Mouse (Mus musculus) stomach, postnatal 0 days (tissue): Measurements from ENCODE around the gene Nmur2.

Experiments used
- CTCF ChIP-seq: IDR thresholded peaks from 2 replicates; pipeline ENCODE4 v1.5.1; 2016; ENCODE audit warnings: antibody characterized with exemption, low read depth, mild to moderate bottlenecking, moderate library complexity
- EP300 ChIP-seq: optimal IDR thresholded peaks from 2 replicates; pipeline ENCODE3; 2016; ENCODE audit warnings: antibody characterized with exemption

- TF ChIP-seq CTCF (peak; percentile 66), EP300 (no peak)
Measured at GRCm38 (mm10) chr11:56013510-56014057, 27.2 kb downstream of the Nmur2 start.
